Mouse (Mus musculus): ENCODE measurements around the gene Hoxd13.

Gene Hoxd13

GRCm38 (mm10) chr2:74695813-74696430 lies 27.8 kb downstream of the Hoxd13 start:
- DNase-seq = no peak

DNA sequence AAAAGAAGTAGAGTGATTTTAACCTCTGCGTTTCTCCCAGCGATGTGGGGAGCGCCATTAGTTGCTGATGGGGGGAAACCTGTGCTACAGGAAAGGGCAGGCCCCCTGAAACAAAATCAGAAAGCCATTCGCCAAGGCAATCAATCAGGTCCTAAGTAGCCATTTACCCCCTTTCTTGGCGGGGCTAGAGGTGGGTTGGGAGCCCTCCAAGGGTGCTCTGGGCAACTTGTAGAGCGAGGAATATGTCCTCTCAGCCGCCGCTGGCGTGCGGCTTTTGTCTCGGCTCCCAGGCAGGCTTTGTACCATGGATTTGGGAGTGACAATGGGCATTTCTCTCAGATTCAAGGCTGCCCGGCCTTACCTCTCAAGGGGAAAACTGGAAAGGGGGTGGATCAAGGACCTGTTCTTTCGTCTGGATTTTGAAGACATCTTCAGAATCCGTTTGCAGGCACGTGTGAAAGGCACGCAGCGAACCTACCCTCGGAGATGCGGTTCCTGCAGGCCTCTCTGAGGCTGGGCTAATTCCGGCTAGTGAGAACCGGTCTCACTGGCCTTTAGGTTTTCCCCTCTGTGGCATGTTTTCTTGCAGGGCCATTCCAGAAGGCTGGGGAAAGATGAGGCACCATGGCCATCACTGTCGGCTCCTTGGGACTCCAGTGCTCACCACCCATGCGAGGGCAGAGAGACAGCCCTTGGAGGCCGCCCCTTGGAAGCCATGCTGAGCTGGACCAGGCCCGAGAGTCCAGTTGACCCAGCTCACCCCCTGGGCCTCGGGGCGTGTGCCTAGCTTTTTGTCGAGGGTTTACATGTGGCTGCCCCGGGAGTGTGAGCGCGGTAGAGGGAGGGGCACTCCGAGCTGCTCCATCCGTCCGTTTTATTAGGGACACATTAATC lies 28.6 kb downstream of the Hoxd13 start:
- DNase-seq = no peak

DNA sequence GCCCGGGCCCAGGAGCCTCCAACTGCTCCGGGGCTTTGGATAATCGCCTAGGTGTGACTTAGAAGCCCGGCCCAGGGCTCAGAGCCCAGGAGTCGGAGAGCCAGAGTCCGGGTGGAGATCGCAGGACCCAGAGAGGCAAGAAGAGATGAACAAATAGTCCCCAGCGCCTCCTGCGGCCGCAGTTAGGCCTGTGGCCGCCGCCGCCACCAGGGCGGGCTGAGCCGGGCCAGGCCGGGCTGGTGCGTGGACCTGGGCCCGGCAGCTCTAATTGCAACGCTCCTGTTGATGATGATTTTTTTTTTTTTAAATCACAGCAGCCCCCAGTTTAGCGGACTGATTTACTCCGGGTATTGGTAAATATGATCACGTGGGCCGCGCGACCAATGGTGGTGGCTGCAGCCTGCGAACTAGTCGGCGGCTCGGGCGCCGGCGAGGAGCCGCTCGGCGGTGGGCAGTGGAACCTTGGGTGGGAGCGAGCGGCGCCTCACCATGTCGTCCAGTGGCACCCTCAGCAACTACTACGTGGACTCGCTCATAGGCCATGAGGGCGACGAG lies 29.5 kb downstream of the Hoxd13 start, which contains the start of gene Hoxd9:
Gene Hoxd9 (plus strand): TSS at position 161 of the 555 bp plus-strand sequence.
- no peak for DNase-seq

- no peak for DNase-seq
Observed at GRCm38 (mm10) chr2:74698201-74699052, 30.3 kb downstream of the Hoxd13 start.

DNA sequence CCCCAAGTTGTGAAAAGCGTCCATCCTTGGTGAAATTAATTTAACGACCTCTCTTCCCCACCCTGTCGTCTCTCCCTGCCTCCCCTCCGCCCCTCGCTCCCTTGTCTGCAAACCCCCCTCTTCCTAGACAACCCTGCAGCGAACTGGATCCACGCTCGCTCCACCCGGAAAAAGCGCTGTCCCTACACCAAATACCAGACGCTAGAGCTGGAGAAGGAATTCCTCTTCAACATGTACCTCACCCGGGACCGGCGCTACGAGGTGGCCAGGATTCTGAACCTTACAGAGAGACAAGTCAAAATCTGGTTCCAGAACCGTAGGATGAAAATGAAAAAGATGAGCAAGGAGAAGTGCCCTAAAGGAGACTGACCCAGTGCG lies 30.9 kb downstream of the Hoxd13 start:
- DNase-seq = no peak

- no peak for DNase-seq
Observed at GRCm38 (mm10) chr2:74699664-74700545, 31.8 kb downstream of the Hoxd13 start.

GRCm38 (mm10) chr2:74700546-74701112 lies 32.5 kb downstream of the Hoxd13 start:
- no peak for DNase-seq

DNA sequence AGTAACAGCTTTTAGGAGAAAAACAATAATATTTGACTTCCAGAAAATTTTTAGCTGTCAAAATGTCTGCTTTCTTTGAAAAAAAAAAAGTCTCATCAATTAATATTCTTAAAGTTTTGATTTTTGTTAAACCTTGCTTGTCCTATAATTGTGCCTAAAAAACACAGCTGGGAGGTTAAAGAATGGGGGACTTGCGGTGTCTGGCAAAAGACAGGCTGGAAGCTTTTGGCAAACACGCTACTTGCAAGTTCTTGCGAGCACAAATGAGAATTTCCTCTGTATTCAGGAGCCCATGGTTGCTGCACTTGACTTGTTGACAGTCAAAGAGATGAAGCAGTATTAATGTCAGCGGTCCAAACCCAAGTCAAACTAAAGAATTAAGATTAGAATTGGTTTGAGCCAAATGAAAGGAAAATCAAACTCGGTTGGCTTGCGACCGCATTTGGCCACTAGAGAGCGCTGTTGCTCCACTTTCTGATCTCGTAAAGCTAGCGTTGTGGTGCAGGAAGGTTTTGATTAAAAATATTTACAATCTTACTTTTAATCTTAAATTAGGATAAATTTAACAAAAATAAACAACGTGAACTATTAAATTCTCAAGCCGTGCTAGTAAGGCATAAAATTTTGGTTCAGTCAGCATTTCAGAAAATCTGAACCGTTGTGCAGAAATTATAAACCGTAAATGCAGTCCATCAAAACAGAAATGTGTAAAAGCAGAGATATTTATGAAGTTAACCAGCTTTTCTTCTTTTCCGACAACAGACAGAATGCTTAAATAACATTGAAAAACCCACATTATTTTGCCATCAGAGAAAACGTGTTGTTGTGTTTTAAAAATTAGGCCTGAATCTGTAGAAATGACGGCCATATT lies 34.1 kb downstream of the Hoxd13 start:
- peak; percentile 56 for DNase-seq

- DNase-seq = no peak
Observed at GRCm38 (mm10) chr2:74702820-74703219, 34.7 kb downstream of the Hoxd13 start.

- no peak for DNase-seq
Observed at GRCm38 (mm10) chr2:74703317-74703716, 35.2 kb downstream of the Hoxd13 start.

DNA sequence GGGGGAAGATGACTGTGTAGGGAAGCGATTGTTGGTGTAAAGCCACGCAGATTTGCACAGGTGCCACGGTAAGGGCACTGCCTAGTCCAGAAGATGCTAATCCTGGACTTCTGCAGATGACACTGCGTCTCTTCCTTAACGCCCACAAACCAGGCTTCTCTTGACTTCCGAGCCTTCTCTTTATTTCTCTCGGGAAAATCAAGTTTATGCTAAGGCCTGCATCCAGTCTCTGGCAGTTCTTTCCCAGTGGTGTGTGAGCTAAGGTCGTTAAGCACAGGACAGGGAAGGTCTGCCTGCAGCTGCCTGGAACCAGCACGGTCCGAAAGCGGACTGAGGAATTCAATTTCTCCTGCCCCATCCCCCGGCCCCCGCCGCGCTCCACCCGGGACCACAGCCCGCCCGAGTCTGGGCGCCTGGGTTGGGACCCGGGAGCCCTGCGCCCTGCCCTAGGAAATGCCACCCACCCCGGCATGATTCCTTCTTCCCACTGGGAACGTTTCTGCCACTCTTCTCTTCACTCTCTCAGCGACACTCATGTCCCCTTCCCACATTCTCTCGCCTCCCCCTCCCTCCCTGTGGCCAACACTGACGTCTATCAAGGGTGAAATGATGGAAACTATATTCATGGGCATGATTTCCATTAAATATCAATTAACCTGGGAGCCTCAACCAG lies 35.7 kb downstream of the Hoxd13 start:
- DNase-seq = no peak

GRCm38 (mm10) chr2:74704393-74704998 lies 36.4 kb downstream of the Hoxd13 start, which contains the start of gene Hoxd8:
Gene Hoxd8, plus strand, starts transcription at chr2:74704615.
- no peak for DNase-seq

- no peak for DNase-seq
Observed at GRCm38 (mm10) chr2:74704999-74705466, 36.9 kb downstream of the Hoxd13 start.

GRCm38 (mm10) chr2:74705467-74706089 lies 37.5 kb downstream of the Hoxd13 start:
- DNase-seq = no peak

GRCm38 (mm10) chr2:74706393-74706960 lies 38.4 kb downstream of the Hoxd13 start:
- DNase-seq = no peak

DNA sequence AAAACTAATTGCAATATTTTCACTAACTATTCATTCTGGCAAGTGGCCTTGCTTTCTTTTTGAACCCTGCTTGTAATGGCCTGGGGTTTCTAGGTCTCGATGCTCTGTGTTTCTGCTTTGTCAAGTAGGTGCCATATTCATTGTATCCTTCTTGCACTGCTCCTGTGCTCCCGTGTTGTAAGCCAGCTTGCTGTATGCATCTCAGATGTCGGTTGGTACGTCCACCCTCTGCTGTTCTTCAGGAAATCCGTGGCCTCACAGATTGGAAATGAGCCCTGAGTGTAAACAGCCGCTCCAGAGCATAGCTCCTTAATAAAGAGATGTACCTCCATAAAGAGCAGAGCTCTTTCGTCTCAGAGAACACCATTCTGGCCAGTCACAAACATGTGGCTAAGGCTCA lies 39.5 kb downstream of the Hoxd13 start:
- DNase-seq = no peak

- no peak for DNase-seq
Observed at GRCm38 (mm10) chr2:74708676-74709075, 40.6 kb downstream of the Hoxd13 start.
